Mouse (Mus musculus) left cerebral cortex, adult 11 months (tissue): ENCODE measurements at regions not wholly inside any gene's neighbourhood (a gene's known extent, or its start where the extent isn't known, plus 50 kb on each side); places are given as distances from the start of the nearest gene placed in this dataset.
A peak's percentile ranks its signal among the peaks of the same experiment; 100 is the strongest.

Source experiments
- DNase-seq: peaks from one replicate; pipeline ENCODE4 v3.0.0; 2022; ENCODE audit warnings: low spot score

DNA sequence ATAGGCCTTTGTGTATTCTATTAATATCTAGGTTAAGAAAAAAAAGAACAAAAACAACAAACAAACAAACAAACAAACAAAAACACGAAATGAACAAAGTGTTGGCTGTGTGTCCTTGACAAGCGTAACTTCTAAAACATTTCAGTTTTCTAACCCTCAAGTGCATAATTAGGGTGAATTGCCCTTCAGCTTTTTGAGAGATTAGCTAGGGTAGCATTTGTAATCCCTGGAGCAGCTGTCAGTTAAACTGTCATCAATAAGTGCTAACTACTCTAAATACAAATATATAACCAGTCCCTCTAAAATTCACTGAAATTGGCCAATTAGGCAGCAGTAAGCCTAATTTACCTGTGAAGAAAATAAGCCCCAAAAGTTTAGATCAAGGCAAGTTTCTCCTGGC is 467.6 kb downstream of the Gabrg2 start:
- no peak for DNase-seq

DNA sequence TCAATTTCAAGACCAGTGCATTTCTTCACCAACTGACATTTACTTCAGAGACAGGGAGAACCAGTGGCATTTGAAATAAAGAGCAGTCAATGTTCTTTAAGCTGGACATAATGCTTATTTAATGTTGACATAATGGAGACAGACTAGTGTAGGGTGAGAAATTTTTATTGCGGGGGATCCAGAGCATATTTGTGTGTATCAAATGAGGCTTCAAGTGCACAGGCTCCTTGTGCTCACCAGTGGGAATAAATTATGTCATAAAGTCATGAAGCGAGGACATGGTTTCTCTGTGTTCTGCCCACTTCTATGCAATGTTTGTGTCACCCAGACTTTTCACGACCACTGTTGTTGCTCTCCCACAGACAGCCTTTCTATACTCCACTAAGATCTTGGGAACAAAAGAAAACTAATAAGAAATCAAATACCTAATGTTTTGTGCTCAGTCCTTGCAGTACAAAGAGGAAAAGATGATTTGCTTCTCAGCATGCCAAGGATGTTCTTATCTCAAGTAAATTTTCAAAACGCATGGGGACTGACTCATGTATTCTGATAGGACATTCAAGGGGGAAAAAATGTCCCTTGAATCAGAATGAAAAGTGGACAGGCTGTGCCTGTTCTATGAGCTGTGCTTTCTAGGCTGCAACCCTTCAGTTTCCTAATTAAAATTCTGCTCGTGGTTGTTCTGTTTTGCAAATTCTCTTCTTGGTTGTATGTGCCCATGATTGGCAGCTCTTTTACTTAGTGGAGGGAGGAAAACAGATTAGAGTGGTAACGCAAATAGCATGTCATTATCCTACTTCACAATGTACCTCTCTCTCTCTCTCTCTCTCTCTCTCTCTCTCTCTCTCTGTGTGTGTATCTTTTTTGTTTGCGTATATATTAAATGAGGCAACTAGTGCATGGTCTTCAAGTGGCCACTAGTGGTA is 468.4 kb downstream of the Gabrg2 start:
- DNase-seq, result peak; percentile 2

DNA sequence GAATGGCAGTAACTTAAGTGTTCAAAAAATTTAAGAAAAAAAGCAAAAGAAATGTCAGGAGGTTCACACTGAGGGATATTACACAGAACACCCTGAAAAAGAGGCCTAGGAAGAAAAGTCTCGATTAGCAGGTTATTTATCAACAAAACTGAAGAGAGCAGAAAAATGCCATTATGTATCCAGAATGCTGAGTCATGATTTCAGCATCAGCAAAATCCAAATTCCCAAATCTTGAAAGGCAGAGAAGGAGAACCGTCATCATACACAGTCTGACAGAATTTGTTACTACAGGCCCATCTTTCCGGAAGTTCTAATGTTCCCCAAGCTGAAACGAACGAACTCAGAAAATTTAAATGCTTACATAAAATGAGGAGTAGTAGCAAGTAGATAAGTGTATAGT is 475.7 kb downstream of the Gabrg2 start:
- DNase-seq, result no peak

DNA sequence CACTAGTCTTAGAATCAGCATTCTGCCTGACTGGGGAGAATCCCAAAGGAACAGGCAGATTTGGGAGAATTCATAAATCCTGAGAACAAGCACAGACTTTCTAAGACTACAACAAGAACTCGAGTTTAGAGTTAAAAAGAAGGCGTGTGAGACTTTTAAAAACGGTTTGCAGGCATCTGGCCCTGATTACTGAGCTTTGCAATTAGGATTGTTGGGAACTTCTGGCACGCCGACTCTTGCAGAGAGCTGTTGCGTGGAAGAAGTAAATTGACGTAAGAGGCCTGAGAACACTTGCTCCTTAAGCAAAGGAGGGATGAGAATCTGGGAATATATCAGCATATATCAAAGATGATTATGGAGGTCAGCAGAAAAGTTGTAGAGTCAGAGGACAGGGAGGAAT is 507.4 kb downstream of the Gabrg2 start:
- peak; percentile 13 for DNase-seq

DNA sequence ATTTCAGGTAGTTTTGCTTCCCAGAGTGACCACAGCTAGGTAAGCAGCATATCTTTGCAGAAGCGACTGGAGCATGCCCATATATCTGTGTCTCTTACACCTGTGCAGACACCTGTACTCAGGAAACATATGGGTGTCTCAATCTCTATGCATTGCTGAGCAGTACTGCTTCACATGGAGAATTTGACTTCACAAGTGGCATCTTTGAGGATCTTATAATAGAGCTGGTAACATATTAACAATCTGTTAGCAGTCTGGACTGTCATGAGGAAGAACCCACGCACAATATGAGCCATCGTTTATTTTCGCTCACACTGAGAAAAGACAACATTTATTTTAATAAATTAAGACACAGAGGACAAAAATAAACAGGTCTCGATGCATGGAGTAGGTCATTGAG is 508.7 kb downstream of the Gabrg2 start:
- DNase-seq, result peak; percentile 57

DNA sequence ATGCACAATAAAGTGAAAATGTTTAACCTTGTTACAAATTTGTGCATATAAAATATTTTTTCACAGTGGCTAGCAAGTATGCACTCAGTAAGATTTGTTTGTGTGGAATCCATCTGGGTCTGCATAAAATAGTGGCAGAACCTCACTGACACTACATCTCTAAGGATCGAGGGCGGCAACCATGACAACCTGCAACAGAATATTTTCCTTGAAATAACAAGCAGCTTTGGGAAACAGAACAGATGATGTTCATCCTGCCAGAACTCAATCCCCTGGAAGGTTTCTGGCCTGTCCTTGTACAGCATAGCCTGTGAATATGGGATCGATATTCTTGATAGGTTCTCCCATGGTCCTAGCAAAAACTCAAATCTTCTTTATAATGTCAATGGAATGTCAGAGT is 509.4 kb downstream of the Gabrg2 start:
- peak; percentile 26 for DNase-seq

DNA sequence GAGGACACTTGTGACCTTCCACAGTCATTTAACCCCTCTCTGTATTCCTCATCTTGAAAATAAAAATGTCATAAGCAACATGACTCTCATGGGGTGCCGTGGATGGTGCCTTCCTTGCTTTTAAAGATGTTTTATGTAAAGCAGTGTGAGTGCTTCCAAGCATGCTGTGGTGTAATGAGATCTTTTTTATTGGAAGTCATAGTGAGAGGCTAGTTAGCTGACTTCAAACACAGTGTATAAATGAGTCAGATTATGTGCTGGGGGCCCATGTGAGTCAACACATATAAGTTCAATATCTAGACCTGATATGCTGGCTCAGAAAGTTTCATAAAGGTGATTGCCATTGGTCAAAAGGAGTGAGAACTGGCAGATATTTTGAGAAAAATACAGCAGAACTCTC is 516.8 kb downstream of the Gabrg2 start:
- DNase-seq, result no peak

DNA sequence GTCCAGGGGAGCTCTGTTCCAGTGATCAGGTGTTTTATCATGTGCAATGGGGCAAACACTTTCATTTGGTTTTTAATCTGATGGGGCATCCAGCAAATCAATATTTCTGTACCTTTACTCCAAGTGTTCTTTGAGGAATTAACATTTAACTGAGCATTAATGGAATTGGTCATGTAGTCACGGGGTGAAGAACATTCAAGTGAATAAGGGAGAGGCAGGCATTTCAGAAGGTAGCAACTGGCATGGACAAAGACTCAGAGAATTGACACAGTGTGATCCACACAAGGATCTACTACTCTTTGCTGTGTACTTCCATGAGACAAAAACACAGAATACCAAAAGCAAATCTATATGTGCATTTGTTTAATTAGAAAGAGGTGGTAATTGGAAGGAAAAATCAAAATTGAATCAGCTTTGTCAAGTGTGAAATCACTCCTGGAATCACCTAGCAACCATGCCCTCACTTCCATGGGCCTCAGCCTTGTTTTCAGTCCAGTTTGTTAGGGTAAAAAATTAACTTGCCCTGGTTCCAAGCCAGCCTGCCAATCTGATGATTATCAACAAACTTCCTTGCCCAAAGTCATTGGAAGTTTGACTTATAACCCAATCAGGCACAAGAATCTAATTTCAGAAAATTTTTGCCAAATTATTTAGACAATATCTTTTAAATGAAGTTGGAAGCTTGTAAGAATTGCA is 529.6 kb downstream of the Gabrg2 start:
- no peak for DNase-seq

DNA sequence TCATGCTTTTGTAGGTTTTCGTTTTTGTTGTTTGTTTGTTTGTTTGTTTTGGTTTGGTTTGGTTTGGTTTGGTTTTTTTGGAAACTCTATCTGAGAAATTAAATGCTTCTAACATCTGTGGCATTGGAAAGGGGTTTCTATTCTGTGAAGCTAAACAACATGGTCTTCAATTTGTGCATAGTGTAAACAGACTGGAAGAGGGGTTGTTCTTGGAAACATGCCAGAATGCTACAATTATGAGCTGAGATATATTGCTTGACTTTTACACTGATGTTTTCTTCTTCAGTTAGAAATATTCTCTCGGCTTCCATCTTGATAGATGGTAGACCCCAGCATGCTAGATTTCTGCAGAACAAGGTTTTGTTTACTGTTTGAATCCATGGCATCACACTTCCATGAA is 533.3 kb downstream of the Gabrg2 start:
- no peak for DNase-seq

DNA sequence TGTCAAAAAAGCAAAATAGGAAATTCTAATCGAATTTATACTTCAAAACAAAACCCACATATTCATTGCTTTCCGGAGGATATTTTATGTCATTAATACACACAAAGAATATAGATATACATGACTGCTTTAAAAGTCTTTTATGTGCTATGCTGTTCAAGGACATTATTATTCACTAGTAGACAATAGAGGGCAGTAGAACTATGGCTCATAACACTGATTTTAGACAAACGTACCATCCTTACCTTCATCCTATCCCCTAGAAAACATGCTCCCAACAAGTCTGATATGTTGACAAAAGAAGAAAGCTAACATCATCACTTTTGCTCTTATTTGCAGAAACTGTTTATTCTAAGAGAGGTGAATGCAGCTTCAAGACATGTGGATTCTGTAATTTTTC is 566.8 kb downstream of the Gabrg2 start:
- DNase-seq, result peak; percentile 2

DNA sequence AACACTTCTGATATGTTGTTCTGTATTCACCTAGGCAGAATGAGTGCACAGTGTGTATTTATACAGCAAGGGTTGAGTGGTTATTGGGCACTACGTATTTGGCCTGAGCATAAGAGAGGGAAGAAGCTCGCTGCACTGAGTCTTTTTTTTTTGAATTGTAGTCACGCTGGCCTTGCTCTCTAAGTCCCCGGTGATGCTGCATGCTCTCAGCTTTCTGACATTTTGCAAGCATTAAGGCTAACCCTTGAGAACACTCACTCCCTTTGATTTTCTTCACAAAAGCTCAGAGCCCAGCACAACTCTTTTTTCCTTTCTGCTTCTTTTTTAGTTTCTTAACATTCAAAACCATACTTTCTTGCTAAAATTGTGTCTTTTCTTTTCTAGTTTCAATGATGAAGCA is 575.1 kb downstream of the Gabrg2 start:
- no peak for DNase-seq
